Comparison of ENCODE assay signal across 8 mouse cellular contexts in the genomic region with DNA sequence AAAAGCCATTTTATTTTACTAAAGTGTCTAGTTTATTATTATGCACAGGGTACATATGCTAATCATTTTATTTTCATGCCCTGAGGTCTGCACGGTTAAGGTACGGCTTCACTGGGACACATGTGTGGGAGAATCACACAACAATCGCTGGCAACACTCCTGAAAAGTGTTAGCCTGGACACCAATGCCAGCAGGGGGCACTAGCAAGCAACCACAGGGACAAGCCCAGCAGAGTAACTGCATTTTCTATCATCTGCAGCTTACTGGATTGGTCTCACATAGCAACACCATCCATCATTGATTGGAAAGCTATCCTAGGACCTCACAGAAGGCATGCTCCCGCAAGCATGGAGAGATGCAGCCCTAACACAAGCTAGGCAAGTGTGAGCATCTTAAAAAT. TPM values are rescaled to one million over a fixed set of nuclear protein-coding genes. Genes with fewer than 3 reads are reported as not detected.
DNase-seq lines count a peak whose midpoint lies in the region; ATAC-seq and TF ChIP-seq lines count a peak whose summit lies in the region.
"Had no signal": no experiment of that assay in that cellular context is flagged by ENCODE, and none has a peak within 500 bp of the region (broad histone marks: within the 10 kb centered on the region; RNA-seq: fewer than 3 reads in every experiment).

No protein-coding gene starts in this region.

- H3K9me3 ChIP-seq in CH12.LX (replicated peaks; ENCODE audit: low read length) = no peaks in the 10 kb centered on the region
- H3K9me3 ChIP-seq: heart, embryonic 15.5 days had no signal

- H3K4me3 ChIP-seq in CH12.LX (replicated peaks in 1 of 3; ENCODE audit: low read depth in 2 of 3, low read length in 2 of 3, poor library complexity in 1 of 3) = no peak overlapping the region
- H3K4me3 ChIP-seq: heart, embryonic 15.5 days had no signal

- dilution Hi-C loops in CH12.LX (cut with MboI; ENCODE audit: extremely low pct_ligation_motif_present, extremely low pct_unique_long_range_greater_than_20kb, low sequenced_read_pairs) = no loop called here

- no peak for TF ChIP-seq POLR2A in CH12.LX (IDR thresholded peaks at IDR 0.05; ENCODE audit: low read depth, low read length)

- no peaks in the 10 kb centered on the region for H3K79me2 ChIP-seq in CH12.LX (replicated peaks; ENCODE audit: control insufficient read depth, extremely low read depth, insufficient read depth, poor library complexity, severe bottlenecking)

- H3K27me3 ChIP-seq in CH12.LX (replicated peaks) (no peaks in the 10 kb centered on the region), Patski (peaks cover 48% of the 10 kb centered on the region)

- no peak overlapping the region for H3K4me2 ChIP-seq in CH12.LX (ENCODE audit: insufficient read depth, low read depth, poor library complexity, severe bottlenecking)
- H3K4me2 ChIP-seq: heart, embryonic 15.5 days had no signal

- ATAC-seq in Patski = no peak
- peak; percentile 55; the same call in 1 of the 2 replicates for ATAC-seq in megakaryocyte-erythroid progenitor cell, adult 5-6 weeks (replicated peaks; ENCODE audit: low FRiP score, low TSS enrichment, poor library complexity, severe bottlenecking)

- no peaks in the 10 kb centered on the region for H3K36me3 ChIP-seq in CH12.LX (replicated peaks in 1 of 2; ENCODE audit: control insufficient read depth in 1 of 2, insufficient read depth in 1 of 2, low read length in 1 of 2)
- H3K36me3 ChIP-seq: heart, embryonic 15.5 days had no signal

- in situ Hi-C loops in CH12.LX (cut with MboI; ENCODE audit: low pct_ligation_motif_present, low pct_unique_long_range_greater_than_20kb, low sequenced_read_pairs) = loop anchor here (25.0 kb wide), 1 partner anchor 237 kb away; no protein-coding TSS in a partner anchor
- in situ Hi-C loops in Patski (cut with MboI; ENCODE audit: low pct_unique_long_range_greater_than_20kb) = loop anchor here (25.0 kb wide), 2 partner anchors 237 to 662 kb away; no protein-coding TSS in a partner anchor

- no peak overlapping the region for H3K9ac ChIP-seq in CH12.LX (ENCODE audit: insufficient read depth, low read depth)
- H3K9ac ChIP-seq: heart, embryonic 15.5 days had no signal

- TF ChIP-seq EP300 in CH12.LX (IDR thresholded peaks at IDR 0.05; ENCODE audit: low read length) = no peak

- intact Hi-C loops in heart, postnatal 10 days (cut with DNase I) = loop anchor here (2.0 kb wide), 1 partner anchor 1080 kb away; no protein-coding TSS in a partner anchor

- no peak overlapping the region for H3K27ac ChIP-seq in CH12.LX (ENCODE audit: insufficient read depth, low read depth)
- H3K27ac ChIP-seq: heart, embryonic 15.5 days had no signal

- POLR2A ChIA-PET in Patski (lab: Charles Lee) = no interaction called here

- H3K4me1 ChIP-seq in CH12.LX (ENCODE audit: control insufficient read depth in 1 of 2, insufficient read depth in 2 of 2) = no peaks in the 10 kb centered on the region
- H3K4me1 ChIP-seq: heart, embryonic 15.5 days had no signal

- TF ChIP-seq RAD21 in CH12.LX (IDR thresholded peaks at IDR 0.05; ENCODE audit: low read depth, low read length) = peak; percentile 68

- DNase-seq in CH12.LX (ENCODE audit: extremely low read depth) (peak; percentile 68), Patski (ENCODE audit: low read depth, low spot score) (no peak)
- peak; percentile 80 for DNase-seq in embryo, embryonic 10 days (ENCODE audit: low spot score)
- DNase-seq in heart, postnatal 10 days = peak; percentile 66 to 81
- peak; percentile 44 to 67 for DNase-seq in layer of hippocampus, postnatal 36 days
- DNase-seq in skeletal muscle tissue, adult 2 months (ENCODE audit: low read depth, low spot score) = peak; percentile 6

- CTCF ChIA-PET in Patski (lab: Charles Lee) = interaction anchor here (0.7 to 1.6 kb wide), 5 partner anchors 8 to 328 kb away, joined by 3 to 6 read pairs (median 4); no protein-coding TSS in a partner anchor

- peak; percentile 66 to 79; a peak in 3 of 4 replicates for TF ChIP-seq CTCF in CH12.LX (conservative IDR thresholded peaks at IDR 0.05 in 1 of 2, IDR thresholded peaks at IDR 0.05 in 1 of 2; ENCODE audit: low read depth in 2 of 2, low read length in 2 of 2)
- TF ChIP-seq CTCF in Patski (IDR thresholded peaks at IDR 0.05) = peak; percentile 82

TF ChIP-seq in CH12.LX, 34 proteins besides CTCF, POLR2A, EP300 and RAD21:
- TF ChIP-seq SMC3 (IDR thresholded peaks at IDR 0.05; ENCODE audit: low read depth, low read length) (peak; percentile 76), PAX5 (IDR thresholded peaks at IDR 0.05; ENCODE audit: low read length) (no peak)

RNA-seq across cellular contexts. Expression of a gene that starts 20.8 kb away (rescaled TPM):
- total RNA-seq in CH12.LX (2012; rRNA removed) (54.4 and 71.9 TPM in 2 replicates), CH12.LX (2014; rRNA removed) (83.3 and 95.2 TPM in 2 replicates)
- polyA plus RNA-seq in CH12.LX (2012; ENCODE audit: insufficient read length, low read depth) (210 and 230 TPM in 2 replicates), Patski (2021) (65.5 TPM)
- 10 to 100 TPM; 30.1 to 38.1 TPM for total RNA-seq in heart, postnatal 10 days (2021)
- total RNA-seq in layer of hippocampus, postnatal 36 days (2021) = 10 to 100 TPM; 50.6 to 60.9 TPM
- total RNA-seq in megakaryocyte-erythroid progenitor cell, adult 5-6 weeks (2014; fragmentation: Nextera tagmentation) = 141 and 228 TPM in 2 replicates
- 175 and 180 TPM in 2 replicates for total RNA-seq in megakaryocyte-erythroid progenitor cell, adult 5-6 weeks (2017)
